Mouse (Mus musculus): ENCODE results near the gene Atg16l1.

Gene Atg16l1

DNA sequence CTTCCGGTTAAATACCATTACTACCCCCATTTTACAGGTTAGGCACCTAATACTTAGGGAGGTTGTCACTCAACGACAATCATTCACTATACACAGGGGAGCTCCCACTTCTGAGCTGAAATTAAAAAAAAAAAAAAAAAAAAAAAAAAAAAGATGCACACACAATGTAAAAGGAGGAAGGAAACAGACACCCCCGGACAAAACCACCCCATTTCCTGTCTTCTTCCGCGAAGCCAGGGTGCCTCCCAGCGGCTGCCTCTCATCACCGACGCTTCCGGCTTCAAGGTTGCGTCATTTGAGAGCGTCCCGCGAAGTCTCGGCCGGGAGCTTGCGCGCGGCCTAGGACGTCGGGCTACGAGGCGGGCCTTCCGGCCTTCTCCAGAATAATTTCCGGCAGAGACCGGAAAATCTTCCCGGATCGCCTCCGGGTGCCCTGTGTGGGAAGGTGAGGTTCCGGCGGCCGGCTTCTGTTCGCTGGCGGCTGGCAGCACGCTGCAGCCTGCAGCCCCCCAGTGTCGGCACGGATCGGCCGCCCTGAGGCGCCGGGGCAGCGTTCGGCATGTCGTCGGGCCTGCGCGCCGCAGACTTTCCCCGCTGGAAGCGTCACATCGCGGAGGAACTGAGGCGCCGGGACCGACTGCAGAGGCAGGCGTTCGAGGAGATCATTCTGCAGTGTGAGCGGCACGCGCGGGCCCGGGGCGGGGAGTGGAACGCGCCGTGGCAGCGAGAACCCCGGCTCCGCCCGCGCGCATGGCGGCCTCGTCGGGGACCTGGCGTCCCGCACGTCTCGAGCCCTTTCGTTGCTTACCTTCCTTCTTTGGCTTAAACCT is at the start of gene Atg16l1:
TSS of gene Atg16l1 (plus strand) at position 230 of the 830 bp plus-strand sequence.
- in situ Hi-C loops (cut with MboI, MseI), result no loop called here

- in situ Hi-C loops (cut with MboI, MseI), result no loop called here
Measured at GRCm38 (mm10) chr1:87706361-87706760, 49.3 kb upstream of the Atg16l1 start.

GRCm38 (mm10) chr1:87709020-87709419 is 46.6 kb upstream of the Atg16l1 start:
- in situ Hi-C loops (cut with MboI, MseI), result no loop called here

DNA sequence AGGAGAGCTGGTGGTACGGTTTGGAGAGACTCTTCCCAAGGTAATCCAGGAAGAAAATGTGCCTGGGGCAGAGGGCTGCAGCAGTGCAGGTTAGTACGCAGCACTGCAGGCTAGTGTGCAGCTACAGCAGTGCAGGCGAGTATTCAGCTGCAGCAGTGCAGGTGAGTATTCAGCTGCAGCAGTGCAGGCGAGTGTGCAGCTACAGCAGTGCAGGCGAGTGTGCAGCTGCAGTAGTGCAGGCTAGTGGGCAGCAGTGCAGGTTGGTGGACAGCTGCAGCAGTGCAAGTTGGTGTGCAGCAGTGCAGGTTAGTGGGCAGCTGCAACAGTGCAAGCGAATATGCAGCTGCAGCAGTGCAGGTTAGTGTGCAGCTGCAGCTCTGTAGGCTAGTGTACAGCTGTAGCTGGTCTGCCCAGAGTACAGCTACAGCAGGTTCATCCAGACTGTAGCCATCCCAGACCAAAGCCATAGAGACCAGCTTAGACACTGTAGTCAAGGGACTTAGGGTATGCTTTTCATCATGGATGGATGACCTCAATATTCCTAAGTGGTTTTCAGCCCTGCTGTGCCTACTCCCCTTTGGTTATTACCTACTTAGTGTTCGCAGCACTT is 45.9 kb upstream of the Atg16l1 start:
- in situ Hi-C loops (cut with MboI, MseI), result no loop called here

DNA sequence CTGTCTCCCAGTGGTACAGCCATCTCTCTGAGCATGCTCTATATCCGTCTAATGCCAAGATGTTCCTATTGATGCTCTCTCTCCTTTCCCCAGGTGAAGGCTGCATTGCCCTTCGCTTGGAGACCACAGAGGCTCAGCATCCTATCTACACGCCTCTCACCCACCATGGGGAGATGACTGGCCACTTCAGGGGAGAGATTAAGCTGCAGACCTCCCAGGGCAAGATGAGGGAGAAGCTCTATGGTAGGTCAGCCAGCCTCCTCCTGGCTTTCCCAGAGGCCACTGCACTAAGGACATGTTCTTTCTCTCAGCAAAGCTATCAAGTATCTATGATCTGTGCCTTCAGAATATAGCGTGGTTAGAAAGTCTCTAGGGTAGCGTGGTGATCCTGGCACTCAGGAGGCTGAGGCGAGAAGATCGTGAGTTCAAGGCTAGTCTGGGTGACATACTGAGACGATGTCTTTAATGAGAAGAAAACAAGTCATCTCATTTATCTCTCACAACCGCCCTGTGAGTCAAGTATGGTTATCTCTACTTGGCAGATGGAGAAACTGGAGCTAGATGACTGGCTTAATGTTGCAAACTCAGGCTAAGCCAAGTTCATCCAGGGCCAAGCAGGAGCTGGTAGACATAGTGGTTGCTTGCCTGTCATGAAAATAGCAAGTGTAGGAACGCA is 43.6 kb upstream of the Atg16l1 start:
- in situ Hi-C loops (cut with MboI, MseI), result no loop called here

DNA sequence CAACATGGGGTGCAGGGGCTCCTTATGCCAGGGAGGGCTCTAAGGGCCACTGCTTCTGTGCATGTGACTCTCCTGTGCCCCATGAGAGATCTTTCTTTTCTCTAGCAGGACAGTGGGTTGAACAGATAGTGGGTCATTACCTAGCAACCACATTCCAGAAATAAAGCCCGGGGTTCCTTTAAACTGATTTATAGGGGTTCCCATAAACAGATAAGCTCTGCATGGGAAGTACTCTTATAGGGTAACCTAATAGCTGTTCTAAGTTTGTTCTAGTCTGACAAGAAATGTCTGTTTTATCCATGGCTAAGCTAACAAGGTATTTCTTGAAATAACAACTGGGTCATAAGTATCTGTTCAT is 43.1 kb upstream of the Atg16l1 start:
- in situ Hi-C loops (cut with MboI, MseI), result no loop called here

DNA sequence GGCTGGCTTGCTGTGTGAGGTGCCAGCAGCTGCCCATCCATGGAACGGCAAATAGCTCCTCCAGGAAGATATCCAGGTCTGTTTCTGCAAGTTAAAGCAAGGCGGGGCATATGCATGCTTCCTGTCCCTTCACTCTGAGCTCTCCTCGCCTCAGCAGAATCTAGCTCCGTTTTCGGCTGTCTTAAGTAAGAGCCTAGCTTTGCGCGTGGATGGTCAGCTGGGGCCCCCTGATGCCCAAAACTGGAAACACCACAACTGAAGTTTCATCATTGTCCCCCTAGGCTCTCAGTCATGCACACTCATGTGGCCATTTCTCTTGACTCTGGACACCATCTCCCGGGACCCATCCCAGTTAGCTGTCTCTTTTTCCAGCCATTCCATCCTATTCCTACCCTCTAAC is 34.3 kb upstream of the Atg16l1 start:
- in situ Hi-C loops (cut with MboI, MseI), result no loop called here

DNA sequence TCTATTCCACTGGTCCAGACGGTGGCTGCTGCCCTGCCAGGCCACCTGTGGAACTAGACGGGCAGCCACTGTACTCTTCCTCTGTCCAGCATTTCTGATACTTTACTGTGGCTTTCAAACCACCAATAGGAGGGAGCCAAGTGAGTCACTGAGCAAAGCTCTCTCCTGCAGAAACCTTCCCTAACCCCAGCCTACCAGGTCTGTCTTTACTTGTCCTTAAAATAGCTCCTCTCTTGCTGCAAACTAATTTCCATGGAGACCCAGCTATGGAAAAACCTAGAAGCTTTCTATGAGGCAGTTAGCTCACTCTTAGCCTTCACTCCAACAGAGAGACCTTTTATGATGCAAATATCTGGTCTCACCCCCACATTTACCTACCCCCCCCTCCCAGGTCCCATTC is 33.6 kb upstream of the Atg16l1 start:
- in situ Hi-C loops (cut with MboI, MseI), result no loop called here

GRCm38 (mm10) chr1:87723351-87723750 is 32.3 kb upstream of the Atg16l1 start:
- in situ Hi-C loops (cut with MboI, MseI), result no loop called here

DNA sequence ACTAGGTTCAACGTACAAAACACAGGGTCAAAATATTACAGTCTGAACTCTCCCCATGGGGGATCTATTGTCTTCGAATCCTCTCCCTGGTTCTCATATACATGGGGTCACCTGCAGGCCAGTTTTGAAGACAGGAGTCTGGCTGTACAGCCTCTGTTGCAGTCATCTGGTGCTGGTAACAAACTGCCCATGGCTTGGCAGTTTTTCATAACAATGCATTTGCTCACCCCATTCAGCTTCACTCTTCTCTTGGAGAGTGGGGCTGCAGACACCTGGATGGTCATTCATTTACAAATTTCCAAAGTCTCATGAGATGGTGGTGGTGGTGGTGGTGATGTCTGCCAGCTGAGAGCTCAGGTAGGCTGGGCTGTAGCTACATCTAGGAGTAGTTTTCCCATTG is 26.6 kb upstream of the Atg16l1 start:
- in situ Hi-C loops (cut with MboI, MseI), result no loop called here

GRCm38 (mm10) chr1:87729850-87730249 is 25.8 kb upstream of the Atg16l1 start:
- in situ Hi-C loops (cut with MboI, MseI), result no loop called here

GRCm38 (mm10) chr1:87730271-87730670 is 25.4 kb upstream of the Atg16l1 start:
- in situ Hi-C loops (cut with MboI, MseI), result no loop called here

DNA sequence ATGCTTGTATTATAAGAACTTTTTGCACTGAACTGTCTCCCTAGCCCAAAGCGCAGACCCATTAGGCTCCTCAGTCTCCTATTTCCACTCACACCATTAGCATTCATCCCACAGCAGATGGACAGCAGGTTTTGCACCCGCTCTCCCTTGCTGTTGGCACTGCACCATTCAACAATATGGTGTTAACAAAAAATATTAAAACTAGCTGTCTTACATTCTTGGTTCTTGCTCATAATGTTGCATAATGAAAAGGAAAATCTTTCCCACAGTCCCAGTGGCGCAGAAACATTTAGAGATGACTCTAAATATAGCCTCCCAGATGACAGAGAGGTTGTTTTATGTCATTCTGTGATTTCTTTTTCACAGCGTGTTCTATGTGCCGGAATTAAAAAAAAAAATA is 22.5 kb upstream of the Atg16l1 start:
- in situ Hi-C loops (cut with MboI, MseI), result no loop called here

DNA sequence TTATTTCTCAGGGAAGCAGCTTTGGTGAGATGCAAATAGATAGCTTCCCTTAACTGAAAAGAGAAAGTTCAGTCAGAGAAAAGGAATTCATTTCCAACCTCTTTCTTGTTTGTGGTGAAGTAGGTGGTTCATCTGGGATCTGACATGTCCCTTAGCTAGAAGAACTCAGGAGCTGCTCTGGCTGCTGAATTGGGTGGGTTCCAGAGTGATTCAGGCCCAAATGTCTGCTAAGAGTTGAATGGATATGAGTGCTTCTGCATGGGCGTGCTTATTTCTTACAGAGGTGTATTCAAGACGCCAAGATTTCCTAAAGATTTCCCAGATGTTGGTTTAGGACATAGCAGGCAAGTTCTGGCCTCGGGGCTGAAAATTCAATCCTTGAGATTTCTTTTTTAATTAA is 21.5 kb upstream of the Atg16l1 start:
- in situ Hi-C loops (cut with MboI, MseI), result no loop called here

- in situ Hi-C loops (cut with MboI, MseI), result no loop called here
Measured at GRCm38 (mm10) chr1:87740584-87741290, 14.9 kb upstream of the Atg16l1 start.

GRCm38 (mm10) chr1:87749360-87749973 is 6.2 kb upstream of the Atg16l1 start:
- in situ Hi-C loops (cut with MboI, MseI), result no loop called here

DNA sequence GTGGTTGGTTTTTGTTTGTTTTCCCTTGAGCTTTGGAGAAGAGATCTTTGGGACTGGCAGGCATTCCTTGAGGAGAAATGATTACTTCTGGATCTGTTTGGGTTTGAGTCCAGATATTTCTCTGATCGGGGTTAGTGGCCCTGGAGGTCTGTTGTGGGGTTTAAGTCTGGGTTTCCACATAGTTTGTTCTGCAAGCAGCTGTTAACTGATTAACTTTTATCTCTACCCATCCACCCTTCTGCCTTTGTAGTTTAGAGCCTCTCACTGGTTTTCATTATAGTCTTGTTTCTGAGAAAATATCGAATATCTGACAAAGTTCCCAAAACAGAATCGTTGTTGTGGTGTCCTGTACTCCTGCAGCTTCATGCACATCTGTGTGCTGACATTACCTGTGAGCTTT is 8.2 kb downstream of the Atg16l1 start:
- in situ Hi-C loops (cut with MboI, MseI), result no loop called here

- in situ Hi-C loops (cut with MboI, MseI), result no loop called here
Measured at GRCm38 (mm10) chr1:87765741-87766140, 10.1 kb downstream of the Atg16l1 start.

DNA sequence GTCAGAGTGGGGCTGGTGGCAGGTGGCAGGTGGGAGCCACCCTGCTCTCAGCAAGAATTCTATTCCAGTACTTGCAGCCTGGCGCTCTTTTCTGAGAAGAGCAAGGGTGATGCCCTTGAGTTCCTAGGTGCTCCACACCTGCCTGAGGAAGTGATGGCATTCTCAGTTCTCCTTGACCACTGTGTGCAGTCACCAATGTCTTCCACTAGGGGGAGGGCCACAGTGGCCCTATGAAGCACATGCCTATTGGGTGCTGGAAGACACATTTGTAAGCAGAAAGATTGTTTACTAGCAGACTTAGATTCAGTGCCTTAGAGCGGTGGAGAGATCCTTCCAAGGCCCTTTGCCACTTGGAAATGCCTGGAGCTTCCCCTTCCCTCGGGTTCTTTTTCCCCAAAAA is 10.6 kb downstream of the Atg16l1 start:
- in situ Hi-C loops (cut with MboI, MseI), result no loop called here

DNA sequence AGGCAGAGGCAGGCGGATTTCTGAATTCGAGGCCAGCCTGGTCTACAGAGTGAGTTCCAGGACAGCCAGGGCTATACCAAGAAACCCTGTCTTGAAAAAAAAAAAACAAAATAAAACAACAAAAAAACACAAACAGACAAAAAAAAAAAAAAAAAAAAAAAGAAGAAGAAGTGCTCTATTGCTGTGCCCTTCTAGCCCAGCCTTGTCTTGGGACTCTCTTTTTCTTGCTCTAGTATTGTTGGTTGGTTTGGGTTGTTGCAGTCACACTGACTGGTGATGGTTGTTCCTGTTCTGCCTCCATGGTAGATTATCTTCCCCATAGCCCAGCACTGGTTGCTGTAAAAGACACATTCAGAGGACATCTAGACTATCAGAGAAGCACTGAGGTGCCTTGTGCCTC is 13.6 kb downstream of the Atg16l1 start:
- in situ Hi-C loops (cut with MboI, MseI), result no loop called here

DNA sequence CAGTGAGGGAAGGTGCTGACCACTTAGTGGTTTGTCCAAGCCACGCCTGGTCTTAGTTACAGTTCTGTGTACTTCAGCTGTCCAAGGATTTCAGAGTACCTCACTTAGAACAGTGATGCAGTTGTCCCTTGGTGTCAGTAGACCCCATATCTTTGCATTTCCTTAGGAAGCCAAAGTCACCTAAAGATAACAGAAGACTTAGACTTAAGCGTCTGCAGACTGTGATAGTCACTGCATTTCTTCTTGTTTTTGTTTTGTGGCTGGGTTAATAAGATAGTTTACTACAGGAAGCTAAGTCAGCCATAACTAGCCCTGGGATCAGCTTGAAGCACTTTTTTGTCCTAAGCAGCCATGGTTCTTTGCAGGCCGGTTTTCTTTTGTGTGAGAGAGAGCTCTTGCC is 14.8 kb downstream of the Atg16l1 start:
- in situ Hi-C loops (cut with MboI, MseI), result no loop called here

DNA sequence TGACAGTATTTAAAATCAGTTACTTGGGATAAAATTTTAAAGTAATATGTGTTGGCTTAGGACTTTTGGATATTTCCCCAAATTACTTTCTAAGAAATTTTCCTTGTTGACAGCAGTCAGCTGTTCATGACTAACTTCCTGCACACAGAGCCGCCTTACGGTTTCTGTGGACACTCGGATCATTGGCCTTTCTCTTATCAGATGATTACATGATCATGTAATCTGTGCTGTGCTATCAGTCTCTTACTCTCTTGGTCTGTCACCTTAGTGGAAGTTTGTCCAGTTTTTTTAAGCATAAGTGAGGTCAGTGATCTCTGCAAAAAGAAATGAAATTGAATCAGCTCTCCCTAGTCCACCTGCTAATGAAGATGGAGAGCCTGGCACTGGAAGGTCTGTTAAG is 16.1 kb downstream of the Atg16l1 start:
- in situ Hi-C loops (cut with MboI, MseI), result no loop called here
